Mouse (Mus musculus) right cerebral cortex, postnatal 36 days (tissue): Measurements from ENCODE around the gene Mvb12a.

Experiments
- DNase-seq, 2 experiments: peaks; one replicate each; pipeline ENCODE4 v3.0.0; 2022; ENCODE audit warnings: low spot score in 2 of 2, mixed read lengths in 1 of 2

Gene Mvb12a

GRCm38 (mm10) chr8:71592374-71593170, 49.9 kb downstream of the Mvb12a start:
- peak; percentile 90 to 92 for DNase-seq

- DNase-seq: no peak
Measured at GRCm38 (mm10) chr8:71593556-71594323, 51.0 kb downstream of the Mvb12a start.

GRCm38 (mm10) chr8:71594324-71594722, 51.6 kb downstream of the Mvb12a start:
- DNase-seq: no peak

- peak; percentile 79 to 80 for DNase-seq
Measured at GRCm38 (mm10) chr8:71595862-71596261, 53.1 kb downstream of the Mvb12a start.

- no peak for DNase-seq
Measured at GRCm38 (mm10) chr8:71596384-71596783, 53.7 kb downstream of the Mvb12a start.

- no peak for DNase-seq
Measured at GRCm38 (mm10) chr8:71596798-71597197, 54.1 kb downstream of the Mvb12a start.

- DNase-seq: no peak
Measured at GRCm38 (mm10) chr8:71597451-71597850, 54.7 kb downstream of the Mvb12a start, which contains the start of gene Fam129c. Gene Fam129c, plus strand, starts transcription at chr8:71597648.
